Mouse (Mus musculus) regulatory T cell (primary cell): ENCODE measurements around the gene Wdr91.

ENCODE experiments used
- in situ Hi-C: fragments of 300-600 bp; cut with MboI, MseI; formaldehyde crosslinking; loops from one replicate; pipeline ENCODE4 v1.15.1; 2025; ENCODE audit warnings: high pct_unique_total_duplicates

Wdr91 gene

DNA sequence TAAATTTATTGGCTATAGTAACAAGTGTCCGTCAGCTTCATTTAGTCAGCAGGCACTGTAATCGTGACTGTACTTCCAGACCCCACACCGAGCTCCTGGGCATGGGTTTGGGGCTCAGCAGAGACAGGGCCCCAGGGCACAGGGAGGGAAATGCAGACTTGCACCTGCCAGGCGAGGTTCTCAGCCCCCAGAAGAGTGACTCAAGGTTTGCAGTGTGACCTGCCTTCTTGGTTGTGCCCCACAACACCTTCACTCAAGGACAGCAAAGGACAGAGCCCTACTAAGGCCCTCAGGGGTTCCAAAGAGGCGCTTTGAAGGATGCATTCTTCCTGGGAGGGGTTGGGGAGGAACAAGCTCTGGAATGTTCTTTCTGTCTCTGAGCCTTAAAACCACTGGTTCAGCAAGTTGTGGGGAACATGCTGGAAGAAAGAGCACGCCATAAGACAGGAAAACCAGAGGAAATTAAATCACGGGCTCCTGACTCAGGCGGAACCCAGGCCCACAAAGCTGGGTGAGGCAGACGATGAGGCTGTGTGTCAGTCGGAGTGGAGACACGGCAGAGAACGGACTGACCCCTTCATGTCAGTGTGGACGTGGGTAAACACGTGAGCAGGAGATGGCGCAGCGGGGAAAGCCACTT, 31.5 kb downstream of the Wdr91 start:
- in situ Hi-C loops: no loop called here

DNA sequence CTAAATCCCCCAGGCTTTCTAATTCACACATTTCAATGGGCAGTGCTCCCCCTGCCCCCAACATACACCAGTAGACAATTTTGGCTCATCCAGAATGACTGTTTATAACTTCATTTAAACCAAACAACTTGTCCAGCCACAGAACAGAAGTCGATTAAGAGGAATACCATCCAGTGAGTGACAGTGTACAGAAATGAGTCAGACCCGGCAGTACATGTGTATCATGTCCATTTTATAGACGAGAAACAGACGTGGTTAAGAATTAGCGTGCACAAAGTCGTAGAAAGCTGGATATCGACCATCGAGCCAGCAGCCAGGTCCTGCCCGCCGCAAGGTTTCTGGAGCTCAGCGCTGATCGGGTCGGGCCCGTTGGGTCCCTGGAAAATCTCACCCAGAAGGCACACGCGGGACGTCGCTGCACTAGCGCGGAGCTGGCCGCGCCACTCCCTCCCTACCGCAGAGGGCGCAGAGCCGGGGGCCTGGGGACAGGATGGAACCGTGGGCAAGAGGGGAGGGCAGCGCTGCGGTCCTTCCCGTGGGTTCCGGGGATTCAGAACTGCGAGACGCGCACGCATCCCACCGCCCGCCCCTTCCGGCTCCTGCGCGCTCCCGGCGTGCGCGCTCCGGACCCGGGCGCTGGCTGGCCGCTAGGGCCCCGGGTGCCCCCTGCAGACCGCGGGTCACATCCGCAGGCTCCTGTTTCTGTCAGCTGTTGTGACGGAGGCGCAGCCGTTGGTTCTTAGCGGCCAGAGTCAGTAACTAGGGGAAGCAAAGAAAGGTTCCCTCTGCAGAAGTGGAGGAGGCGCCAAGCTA, 33.0 kb downstream of the Wdr91 start, which contains the start of gene Cyren:
Gene Cyren (minus strand): TSS at position 552 of the 813 bp plus-strand sequence.
- in situ Hi-C loops: no loop called here

DNA sequence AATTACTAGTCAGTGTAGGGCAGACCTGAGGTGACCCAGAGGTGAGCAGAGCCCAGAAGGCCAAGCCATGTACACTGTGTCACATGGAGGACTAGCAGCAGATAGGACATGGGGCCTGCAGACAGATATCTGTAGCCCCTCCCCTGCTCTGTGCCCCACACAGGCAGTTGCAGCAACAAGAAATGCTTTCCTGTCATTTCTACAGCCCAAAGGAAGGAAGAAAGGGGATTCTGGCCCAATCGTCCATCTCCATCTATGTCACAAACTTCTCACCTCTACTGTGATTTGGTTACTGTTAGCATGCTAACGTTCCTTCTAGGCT, 33.9 kb downstream of the Wdr91 start:
- in situ Hi-C loops: no loop called here

DNA sequence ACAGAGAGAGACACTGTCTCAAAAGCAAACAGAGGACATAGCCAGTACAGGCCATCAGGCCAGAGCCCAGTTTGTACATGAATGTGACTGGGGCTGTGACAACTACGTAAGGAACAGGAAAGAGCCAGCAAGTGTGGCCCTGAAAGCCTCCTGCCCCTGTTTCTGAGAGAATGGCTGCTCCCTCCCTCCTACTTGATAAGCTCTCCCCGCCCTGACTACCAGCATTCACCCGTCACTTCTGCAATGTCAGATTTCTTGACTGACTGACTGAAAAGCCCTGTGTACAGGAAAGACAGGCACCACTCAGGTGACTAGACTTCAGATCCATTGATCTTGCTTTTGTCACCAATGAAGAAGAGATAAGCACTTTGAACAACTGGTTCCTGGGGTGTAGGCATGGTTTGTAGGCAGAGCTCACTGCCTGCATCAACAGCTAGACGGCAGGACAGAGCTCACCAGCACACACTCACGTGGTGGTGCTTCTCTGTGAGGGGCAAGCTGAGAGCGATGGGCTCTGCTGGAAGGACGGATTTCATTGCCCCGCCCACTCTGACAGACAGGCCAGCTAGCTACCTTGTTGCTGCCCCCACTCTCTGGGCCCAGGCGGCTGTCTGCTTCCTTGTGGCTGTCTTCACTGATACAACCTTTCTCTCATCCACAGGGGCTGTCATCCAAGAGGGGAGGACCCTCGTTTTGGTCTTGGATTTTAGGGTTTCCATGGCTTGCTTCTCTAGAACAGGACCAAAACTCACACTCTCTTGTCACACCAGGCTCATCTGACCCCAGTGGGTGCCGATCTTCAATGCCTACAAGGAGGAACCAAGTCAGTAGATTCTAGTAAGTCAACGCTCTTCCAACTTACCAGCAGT, 34.5 kb downstream of the Wdr91 start:
- in situ Hi-C loops: no loop called here

DNA sequence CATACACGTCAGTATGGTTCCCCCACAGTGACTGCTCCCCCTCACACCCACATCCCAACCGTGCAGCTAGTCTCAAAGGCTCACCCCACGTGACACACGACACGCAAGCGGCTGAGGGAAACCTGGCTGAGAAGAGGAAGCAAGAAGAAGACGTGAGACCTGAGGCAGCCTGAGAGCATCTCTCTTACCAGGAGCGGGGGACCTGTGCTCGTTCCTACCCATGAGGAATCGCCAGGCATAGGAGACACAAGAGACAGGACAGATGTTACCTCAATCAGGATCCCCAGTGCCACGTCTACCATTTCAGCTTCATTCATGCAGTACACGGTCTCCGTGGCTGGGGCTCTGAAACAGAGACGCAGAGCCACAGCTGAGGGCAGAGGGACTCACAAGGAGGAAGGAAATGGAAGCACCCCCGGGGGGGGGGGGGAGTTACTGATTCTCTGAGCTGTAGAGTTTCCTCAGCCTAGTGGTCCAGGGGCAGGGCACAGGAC, 35.4 kb downstream of the Wdr91 start:
- in situ Hi-C loops: no loop called here

DNA sequence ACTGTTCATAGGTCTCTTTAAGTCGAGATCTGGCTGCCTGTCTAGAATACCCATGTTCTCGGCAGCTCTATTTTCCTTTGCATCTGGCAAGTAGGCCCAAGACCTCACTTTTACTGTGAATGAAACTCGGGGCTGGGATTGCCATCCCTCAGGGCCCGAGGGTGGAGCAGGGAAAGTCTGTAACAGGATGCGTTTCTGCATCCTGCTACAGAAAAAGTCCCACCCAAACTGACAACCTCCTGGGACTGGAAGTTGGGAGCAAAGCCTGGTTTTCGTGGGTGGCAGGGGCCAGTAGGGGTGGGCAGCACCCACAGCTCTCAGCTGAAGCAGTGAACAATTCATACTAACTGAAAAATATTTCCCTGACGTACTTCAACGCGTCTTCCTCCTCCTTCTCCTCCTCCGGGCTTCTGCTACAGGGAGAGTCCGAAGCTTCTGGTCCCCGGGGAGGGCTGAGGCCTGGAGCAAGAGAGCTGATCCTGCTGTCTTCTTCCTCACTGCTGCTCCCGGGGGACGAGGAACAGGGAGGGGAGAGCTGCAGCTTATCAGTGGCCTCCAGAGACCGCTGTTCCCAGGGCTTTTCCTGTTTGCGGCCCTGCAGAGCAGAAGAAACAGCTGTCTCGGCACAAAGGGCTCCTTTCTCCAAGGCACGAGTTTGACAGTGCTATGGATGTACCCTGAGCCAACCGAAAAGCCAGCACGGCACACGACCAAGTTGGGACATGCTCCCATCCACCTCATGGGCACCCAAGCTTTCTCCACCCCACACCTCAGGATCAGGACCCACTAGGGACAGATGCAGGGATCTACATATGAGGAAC, 36.4 kb downstream of the Wdr91 start:
- in situ Hi-C loops: no loop called here

DNA sequence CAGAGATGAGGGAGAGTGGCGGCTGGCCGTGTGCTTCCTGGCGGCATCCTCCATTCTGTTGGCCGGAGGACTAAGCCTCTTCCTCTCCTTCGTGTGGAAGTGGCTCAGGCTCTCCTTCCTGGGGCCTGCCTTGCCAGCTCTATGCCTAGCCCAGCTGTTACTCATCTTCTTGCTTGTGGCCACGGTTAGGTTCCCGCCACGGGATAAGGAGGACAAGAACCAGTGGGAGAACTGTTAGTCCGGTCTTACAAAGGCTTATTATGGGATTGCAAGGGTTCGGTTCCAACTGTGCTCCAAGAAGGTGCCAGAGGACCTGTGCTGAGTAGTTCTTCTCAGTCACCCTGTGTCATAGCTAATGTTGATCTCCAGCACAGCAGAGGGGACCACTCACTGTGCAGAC, 37.8 kb downstream of the Wdr91 start:
- in situ Hi-C loops: no loop called here

DNA sequence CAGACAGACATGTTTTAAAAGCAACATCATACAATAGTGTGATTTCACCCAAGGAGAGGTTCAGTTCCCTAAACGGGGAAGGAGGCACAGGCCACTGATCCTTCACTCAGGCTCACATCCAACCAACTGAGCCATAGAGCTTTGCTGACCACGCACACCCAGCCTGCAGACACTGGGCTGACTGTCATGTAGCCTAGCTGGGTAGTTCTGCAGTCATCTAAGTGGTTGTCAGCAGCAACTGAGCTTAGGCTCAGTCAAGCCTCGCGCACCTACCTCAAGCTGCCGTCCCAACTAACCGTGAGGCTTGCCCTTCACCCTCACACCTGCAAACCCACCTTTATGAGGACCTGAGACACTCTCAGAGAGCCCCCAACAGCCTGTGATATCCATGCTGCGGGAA, 38.7 kb downstream of the Wdr91 start:
- in situ Hi-C loops: no loop called here

DNA sequence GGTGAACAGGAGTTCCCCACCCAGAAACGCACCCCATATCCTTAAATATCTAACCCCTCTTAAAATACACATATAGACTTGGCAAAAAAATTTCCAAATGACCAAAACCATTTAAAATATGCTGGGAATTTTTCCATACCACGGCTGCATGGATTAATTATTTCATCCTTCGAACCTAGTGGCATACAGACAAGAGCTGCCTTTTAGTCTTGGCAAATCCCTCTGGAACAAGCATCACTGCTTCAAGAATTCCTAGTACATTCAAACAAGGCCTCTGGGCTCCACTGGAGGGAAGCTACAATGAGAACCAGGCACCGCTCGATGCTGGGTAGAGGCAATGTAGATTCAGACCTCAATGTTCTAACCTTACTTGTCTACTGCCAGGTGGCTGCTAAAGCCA, 40.0 kb downstream of the Wdr91 start:
- in situ Hi-C loops: no loop called here

DNA sequence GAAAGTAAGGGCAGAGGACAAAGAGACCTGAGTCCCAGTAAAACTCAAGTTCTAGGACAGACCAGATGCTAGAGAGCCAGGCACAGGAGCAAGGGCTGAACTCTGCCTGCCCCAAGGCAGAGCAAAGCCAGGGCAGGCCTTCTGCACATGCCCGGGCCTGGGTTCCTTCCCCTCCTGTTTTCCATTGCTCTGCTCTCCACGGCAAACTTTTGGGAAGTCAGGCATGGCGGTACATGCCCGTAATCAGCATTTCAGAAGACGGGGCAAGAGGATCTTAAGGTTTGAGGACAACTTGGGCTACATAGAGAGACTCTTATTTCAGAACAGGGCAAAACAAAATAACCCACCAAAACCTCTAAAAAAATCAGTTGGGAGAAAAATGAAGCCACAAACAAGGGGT, 40.5 kb downstream of the Wdr91 start:
- in situ Hi-C loops: no loop called here

DNA sequence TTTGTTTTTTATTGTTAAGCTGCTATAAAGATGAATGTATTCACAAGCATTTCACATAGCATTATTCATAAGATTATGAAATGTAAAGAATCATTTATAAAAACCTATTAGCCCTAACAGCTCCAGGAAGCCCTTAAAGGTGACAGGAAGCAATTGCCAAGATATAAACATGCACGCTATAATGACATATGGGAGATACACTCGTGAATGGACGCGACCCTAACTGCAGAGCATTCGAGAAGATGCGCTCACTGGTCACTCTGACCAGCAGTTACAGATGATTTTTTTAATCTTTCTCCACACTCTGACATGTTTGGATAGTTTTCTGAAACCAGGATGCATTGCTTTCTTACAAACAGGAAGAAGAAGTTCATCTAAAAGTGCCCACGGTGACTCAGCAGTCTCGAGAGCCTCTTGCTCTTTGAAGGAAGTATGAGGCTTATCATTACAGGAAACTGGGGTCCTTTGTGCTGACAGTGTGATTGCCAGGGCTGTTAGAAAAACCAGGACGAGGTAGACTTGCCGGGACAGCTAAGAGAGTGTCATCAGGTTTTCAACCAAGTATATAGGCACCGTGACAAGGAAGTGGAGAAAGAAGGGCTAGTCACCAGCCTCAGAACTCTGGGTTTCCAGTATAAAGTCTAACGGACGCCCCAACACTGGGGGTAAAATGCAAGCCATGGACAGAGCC, 41.3 kb downstream of the Wdr91 start:
- in situ Hi-C loops: no loop called here

DNA sequence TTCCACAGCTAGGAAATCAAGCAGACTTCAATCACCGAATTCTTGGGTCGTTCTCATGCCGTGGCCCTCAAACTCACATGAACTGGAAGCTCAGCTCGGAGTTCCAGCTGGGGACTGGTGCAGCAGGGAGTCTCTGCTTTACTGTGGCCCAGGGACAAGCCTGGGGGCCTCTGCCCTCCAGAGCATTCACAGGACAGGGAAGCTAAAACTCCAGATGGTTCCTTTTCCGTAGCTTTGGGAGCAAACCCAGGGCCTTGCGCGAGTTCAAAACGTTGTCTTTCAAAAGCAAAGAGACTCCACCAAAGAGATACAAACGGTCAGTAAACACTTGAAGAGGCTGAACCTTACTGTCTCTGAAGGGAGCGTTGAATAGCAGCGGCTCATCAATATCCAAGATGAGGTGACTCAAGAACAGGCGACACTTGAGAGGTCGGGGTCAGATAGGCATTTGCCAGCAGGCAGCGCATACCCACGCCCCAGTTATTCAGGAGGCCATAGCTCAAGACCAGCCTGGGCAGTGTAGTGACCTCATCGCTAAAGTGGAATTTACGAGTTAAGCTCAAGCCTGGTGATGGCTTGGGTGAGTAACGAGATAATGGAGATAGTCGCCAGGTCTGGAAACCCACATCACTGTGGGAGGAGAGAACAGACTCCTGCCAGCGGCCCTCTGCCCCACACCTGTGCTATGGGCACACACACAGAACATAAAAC, 42.0 kb downstream of the Wdr91 start:
- in situ Hi-C loops: no loop called here

DNA sequence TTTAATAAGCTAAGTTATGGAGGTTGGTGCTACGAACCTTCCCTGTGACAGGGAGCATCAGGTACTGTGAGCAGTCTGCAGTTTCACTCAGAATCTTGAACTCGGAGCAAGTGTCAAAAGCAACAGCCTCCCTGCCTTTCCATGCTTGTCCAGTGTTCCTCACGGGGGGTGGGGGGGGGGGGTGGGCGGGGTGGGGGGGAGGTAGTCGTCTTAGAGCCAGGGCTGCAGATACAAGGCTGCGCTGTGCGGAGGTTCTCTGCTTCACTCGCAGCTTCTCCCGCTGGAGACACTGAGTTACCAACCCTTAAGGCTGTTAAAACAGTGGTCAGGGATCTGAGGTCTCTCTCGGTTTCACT, 42.7 kb downstream of the Wdr91 start:
- in situ Hi-C loops: no loop called here

DNA sequence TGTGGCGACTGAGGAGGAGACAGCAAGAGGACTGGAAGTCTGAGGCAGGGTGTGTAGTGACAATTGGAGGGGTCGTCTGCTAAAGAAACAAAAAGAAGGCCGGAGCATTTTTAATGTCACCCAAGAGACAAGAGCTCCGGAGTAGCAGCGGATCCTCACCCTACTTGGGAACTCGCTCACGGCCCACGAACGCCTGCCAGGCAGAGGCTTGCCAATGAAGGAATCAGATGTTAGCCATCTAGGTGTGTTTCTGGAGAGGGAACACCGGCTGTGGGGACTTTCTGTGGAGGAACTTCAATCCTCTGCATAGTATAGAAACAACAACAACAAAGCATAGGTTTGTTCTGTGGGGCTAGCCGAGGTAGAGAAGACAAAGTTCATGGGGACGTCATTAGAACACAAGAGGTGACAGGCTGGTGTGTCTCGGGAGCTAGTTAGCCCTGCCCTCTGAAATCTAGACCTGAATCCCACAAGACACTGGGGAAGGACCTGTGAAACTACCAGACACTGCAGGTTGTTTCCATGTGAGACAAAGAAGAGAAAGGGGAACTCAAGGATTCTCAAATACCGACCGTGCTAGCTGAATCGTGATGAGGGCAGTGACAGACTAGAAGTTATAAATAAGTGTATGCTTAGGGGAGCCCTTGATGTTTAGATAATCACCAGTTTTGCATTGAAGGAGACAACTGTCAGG, 43.2 kb downstream of the Wdr91 start:
- in situ Hi-C loops: no loop called here

DNA sequence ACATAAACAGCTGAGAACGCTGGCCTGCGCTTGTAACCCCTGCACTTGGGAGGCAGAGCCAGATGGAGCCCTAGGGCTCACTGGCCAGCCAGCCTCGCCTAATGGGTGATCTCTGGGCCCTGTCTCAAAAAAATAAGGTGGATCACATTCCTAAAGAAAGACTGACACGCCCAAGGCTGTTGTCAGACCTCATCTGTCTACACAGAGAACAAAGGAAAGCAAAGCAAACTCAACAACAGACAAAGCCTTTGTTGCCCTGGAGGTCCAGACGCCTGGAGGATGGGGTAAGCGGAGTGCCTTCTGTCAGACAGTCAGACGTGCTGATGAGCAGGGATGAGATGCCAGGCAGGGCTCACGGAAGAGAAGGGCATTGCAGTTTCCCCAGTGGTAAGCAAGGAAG, 43.9 kb downstream of the Wdr91 start:
- in situ Hi-C loops: no loop called here

DNA sequence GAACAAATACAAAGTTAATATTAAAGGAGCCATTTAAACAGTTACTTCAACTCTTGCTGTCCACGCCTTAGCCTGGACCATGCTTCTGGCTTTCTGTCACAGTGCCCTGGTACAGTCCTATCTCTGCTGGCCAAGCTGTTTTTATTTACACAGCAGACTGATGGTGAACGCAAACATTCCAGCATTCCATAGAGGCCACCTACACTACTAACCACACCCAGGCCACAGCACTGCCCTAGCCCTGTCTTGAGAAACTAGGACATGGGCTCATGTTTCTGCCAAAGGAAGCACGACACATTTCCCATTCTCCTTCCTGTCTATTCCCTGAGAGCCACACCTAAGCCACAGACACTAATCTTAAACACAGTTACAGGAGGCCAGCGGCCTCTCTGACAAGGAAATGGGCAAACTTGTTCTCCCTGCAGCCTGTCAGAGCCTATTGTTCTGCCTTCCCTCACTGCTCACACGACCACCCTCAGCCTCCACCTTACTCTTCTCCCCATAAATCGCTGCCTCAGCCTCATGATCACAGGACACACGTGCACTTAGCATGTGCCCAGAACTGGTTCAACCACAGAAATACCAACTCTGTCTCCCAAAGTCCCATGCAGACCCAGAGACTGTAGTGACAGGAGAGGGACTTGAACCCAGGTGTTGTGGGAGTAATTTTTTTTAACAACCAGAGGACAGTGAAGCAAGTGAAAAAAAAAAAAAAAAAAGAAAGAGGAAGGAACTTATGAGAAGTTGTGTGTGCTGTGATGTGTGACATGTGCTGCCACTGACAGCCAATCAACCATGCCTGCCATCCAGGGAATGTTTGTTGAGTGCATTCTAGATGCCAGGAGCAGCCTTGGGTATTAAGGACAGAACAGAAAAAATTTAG, 44.7 kb downstream of the Wdr91 start:
- in situ Hi-C loops: no loop called here

DNA sequence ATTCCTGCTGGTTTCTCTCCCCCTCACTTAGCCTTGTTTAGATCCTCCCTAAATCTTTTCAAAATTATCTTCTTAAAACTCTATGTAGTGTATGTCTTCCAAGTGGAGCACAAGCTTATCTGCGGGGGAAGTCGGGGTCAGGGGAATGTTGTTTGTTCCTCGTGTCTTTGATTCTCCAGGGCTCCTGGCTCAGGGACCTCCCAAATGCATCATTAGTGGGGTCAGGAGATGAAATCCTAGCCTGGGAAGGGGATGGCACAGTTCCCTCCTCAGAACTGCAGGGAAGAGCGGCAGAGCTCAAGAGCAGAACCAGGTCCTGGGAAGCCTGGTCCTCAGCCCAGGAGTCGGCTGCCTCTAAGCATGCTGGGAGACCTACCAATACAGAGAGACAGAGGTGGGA, 45.5 kb downstream of the Wdr91 start:
- in situ Hi-C loops: no loop called here

DNA sequence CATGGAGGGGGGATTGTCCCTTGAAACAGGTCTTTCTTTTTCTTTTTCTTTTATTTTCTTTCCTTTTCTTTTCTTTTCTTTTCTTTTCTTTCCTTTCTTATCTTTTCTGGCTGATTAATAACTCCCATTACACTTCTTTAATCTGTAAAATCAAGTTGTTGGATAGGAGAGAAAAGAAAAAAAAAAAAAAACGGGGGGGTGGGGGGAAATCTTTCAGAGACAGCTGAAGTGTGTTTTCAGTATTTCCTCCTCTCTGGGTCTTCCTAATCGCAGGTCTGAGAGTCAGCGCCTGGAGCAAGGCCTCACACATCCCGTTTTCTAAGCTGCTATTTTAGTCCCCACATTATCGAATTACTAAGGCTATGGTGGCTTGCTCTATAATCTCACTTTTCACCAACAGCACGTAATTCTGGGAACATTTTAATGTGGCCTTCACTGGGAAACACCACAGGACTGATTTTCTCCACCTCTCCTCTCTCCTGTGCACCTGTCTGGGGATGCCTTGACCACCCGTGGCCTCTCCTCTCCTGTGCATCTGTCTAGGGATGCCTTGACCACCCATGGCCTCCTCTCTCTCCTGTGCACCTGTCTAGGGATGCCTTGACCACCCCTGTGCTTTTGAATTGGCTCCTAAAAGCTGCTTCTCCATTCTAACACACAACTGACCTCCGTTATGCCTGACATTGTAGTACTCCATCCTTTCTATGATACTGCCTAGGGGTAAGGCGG, 46.7 kb downstream of the Wdr91 start:
- in situ Hi-C loops: no loop called here
